Mouse (Mus musculus) right cerebral cortex, adult 18-20 months (tissue): Measurements from ENCODE around the gene Gm1123.

ENCODE experiments used
- DNase-seq: peaks from one replicate; pipeline ENCODE4 v3.0.0; 2022; ENCODE audit warnings: mixed read lengths

Gm1123 gene

GRCm38 (mm10) chr9:99035575-99035974 is at the start of gene Gm1123:
Gene Gm1123, minus strand, starts transcription at chr9:99035715.
- no peak for DNase-seq

GRCm38 (mm10) chr9:99081718-99082117 is 46.2 kb upstream of the Gm1123 start:
- no peak for DNase-seq

GRCm38 (mm10) chr9:99081308-99081707 is 45.8 kb upstream of the Gm1123 start:
- no peak for DNase-seq

GRCm38 (mm10) chr9:99080657-99081056 is 45.1 kb upstream of the Gm1123 start:
- no peak for DNase-seq

GRCm38 (mm10) chr9:99074462-99074861 is 38.9 kb upstream of the Gm1123 start:
- no peak for DNase-seq

- no peak for DNase-seq
Measured at GRCm38 (mm10) chr9:99072538-99072937, 37.0 kb upstream of the Gm1123 start.

- peak; percentile 18 for DNase-seq
Measured at GRCm38 (mm10) chr9:99065311-99065710, 29.8 kb upstream of the Gm1123 start.

GRCm38 (mm10) chr9:99064216-99064615 is 28.7 kb upstream of the Gm1123 start:
- DNase-seq, result no peak

GRCm38 (mm10) chr9:99062544-99062943 is 27.0 kb upstream of the Gm1123 start:
- peak; percentile 70 for DNase-seq

- no peak for DNase-seq
Measured at GRCm38 (mm10) chr9:99057751-99058150, 22.2 kb upstream of the Gm1123 start.

GRCm38 (mm10) chr9:99049760-99050159 is 14.2 kb upstream of the Gm1123 start:
- DNase-seq, result no peak

GRCm38 (mm10) chr9:99048724-99049250 is 13.3 kb upstream of the Gm1123 start:
- no peak for DNase-seq

GRCm38 (mm10) chr9:99044761-99045160 is 9.2 kb upstream of the Gm1123 start:
- no peak for DNase-seq

- no peak for DNase-seq
Measured at GRCm38 (mm10) chr9:99042641-99043040, 7.1 kb upstream of the Gm1123 start.

- no peak for DNase-seq
Measured at GRCm38 (mm10) chr9:99041994-99042393, 6.5 kb upstream of the Gm1123 start.

GRCm38 (mm10) chr9:99034111-99034510 is 1.4 kb downstream of the Gm1123 start:
- DNase-seq, result no peak

- no peak for DNase-seq
Measured at GRCm38 (mm10) chr9:99032031-99032430, 3.5 kb downstream of the Gm1123 start.

GRCm38 (mm10) chr9:99021751-99022150 is 13.8 kb downstream of the Gm1123 start:
- no peak for DNase-seq

GRCm38 (mm10) chr9:99021166-99021565 is 14.3 kb downstream of the Gm1123 start:
- no peak for DNase-seq

- no peak for DNase-seq
Measured at GRCm38 (mm10) chr9:99017679-99018078, 17.8 kb downstream of the Gm1123 start.

GRCm38 (mm10) chr9:99016759-99017158 is 18.8 kb downstream of the Gm1123 start:
- no peak for DNase-seq

- DNase-seq, result no peak
Measured at GRCm38 (mm10) chr9:99016301-99016700, 19.2 kb downstream of the Gm1123 start.

- no peak for DNase-seq
Measured at GRCm38 (mm10) chr9:99009898-99010199, 25.7 kb downstream of the Gm1123 start.

GRCm38 (mm10) chr9:99009069-99009897 is 26.2 kb downstream of the Gm1123 start:
- no peak for DNase-seq

GRCm38 (mm10) chr9:99001326-99001725 is 34.2 kb downstream of the Gm1123 start:
- DNase-seq, result no peak
